Mouse (Mus musculus) right cerebral cortex, postnatal 10 days (tissue): ENCODE results near the gene Rnf26.

Source experiments
- DNase-seq, 2 experiments: peaks; one replicate each; pipeline ENCODE4 v3.0.0; 2021; ENCODE audit warnings: low spot score in 2 of 2

Rnf26 gene

DNA sequence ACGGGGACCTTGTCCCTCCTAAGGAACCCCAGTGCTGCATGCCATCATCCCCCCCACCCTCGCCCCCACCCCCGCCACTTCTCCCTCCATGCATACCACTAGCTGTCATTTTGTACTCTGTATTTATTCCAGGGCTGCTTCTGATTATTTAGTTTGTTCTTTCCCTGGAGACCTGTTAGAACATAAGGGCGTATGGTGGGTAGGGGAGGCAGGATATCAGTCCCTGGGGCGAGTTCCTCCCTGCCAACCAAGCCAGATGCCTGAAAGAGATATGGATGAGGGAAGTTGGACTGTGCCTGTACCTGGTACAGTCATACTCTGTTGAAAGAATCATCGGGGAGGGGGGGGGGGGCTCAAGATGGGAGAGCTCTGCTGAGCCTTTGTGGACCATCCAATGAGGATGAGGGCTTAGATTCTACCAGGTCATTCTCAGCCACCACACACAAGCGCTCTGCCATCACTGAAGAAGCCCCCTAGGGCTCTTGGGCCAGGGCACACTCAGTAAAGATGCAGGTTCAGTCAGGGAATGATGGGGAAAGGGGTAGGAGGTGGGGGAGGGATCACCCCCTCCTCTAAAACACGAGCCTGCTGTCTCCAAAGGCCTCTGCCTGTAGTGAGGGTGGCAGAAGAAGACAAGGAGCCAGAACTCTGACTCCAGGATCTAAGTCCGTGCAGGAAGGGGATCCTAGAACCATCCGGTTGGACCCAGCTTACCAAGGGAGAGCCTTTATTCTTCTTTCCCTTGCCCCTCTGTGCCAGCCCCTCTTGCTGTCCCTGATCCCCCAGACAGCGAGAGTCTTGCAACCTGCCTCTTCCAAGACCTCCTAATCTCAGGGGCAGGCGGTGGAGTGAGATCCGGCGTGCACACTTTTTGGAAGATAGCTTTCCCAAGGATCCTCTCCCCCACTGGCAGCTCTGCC lies 65.5 kb downstream of the Rnf26 start:
- DNase-seq = no peak

DNA sequence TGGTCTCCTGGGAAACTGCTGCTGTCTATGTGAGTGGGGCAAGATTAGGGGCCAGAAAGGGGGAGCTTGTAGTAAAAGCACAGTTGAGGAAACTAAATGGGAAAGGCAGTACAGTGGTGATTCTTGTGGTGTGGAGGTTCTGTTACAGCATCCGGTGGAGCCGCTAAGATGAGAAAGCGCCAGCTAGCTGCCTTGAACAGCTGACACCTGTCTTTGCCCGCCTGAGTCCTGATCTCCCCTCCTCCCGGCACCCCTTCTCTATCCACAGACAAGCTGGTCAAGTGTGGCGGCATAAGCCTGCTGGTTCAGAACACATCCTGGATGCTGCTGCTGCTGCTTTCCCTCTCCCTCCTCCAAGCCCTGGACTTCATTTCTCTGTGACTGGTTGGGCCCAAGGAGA lies 66.2 kb downstream of the Rnf26 start:
- no peak for DNase-seq

- no peak for DNase-seq
Observed at GRCm38 (mm10) chr9:44046426-44046825, 66.9 kb downstream of the Rnf26 start.

DNA sequence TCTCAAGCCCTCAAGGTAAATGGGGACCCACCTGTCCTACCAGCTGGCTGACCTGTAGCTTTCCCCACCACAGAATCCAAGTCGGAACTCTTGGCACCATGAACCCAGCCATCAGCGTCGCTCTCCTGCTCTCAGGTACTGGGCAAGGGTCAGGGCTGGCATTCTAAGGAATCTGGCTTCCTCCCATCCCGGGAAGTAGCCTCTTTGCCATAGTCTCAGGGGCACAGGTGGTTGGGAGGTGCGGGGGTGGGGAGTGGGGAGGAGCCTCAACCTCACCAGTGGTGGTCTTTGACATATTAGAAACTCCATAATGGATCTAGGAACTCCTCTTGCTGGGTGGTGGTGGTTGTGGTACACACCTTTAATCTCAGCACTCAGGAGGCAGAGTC lies 67.4 kb downstream of the Rnf26 start:
- DNase-seq = no peak
